9 mouse cellular contexts compared by ENCODE assay signal in the genomic region with DNA sequence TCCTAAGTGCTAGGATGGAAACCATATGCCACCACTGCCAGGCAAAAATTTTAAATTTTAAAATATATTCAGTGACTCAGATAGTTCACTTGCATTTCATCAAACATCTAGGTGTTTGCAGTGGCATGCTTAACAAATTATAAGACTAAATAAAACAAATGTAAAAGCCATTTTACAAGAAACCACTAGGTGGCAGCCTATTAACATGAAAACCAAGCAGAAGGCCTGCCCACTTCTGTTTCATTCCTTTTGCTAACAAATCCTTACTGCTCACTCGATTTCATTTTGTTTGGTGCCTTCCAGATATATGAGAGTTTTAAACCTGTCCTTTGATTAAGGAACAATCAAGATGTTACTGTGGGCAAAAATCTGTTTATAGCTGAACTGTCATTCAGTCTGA. TPM values are rescaled to one million over a fixed set of nuclear protein-coding genes. Genes with fewer than 3 reads are reported as not detected.
DNase-seq lines count a peak whose midpoint lies in the region; ATAC-seq and TF ChIP-seq lines count a peak whose summit lies in the region.
"Had no signal": no experiment of that assay in that cellular context is flagged by ENCODE, and none has a peak within 500 bp of the region (broad histone marks: within the 10 kb centered on the region; RNA-seq: fewer than 3 reads in every experiment).

No protein-coding gene starts in this region.

- no peaks in the 10 kb centered on the region for H3K9me3 ChIP-seq in kidney, postnatal 0 days (replicated peaks; ENCODE audit: low read length)
- H3K9me3 ChIP-seq in kidney, embryonic 15.5 days (replicated peaks) = no peaks in the 10 kb centered on the region

- 0% methylated on average over 1 of the region's 1 CpGs for WGBS in kidney, postnatal 0 days
- 5% methylated on average over 1 of the region's 1 CpGs for WGBS in kidney, embryonic 15.5 days

- no peaks in the 10 kb centered on the region for H3K36me3 ChIP-seq in kidney, postnatal 0 days (ENCODE audit: insufficient read depth, low read length)
- no peaks in the 10 kb centered on the region for H3K36me3 ChIP-seq in kidney, embryonic 15.5 days

- TF ChIP-seq CTCF in kidney, postnatal 0 days (IDR thresholded peaks at IDR 0.05; ENCODE audit: low read depth) = peak; percentile 86

- no peak overlapping the region for H3K4me2 ChIP-seq in kidney, postnatal 0 days (ENCODE audit: low read length)
- no peak overlapping the region for H3K4me2 ChIP-seq in kidney, embryonic 15.5 days

- ATAC-seq in kidney, postnatal 0 days (replicated peaks; ENCODE audit: low FRiP score, low read depth) = no peak
- peak; percentile 26 for ATAC-seq in CD4-positive, CD25-positive, alpha-beta regulatory T cell, adult 4 months
- no peak for ATAC-seq in erythroblast, adult 5-6 weeks (replicated peaks; ENCODE audit: low FRiP score, poor library complexity, severe bottlenecking)
- ATAC-seq in kidney, embryonic 15.5 days (replicated peaks; ENCODE audit: low FRiP score) = no peak

- H3K9ac ChIP-seq in kidney, postnatal 0 days (ENCODE audit: low read depth, low read length) = no peak overlapping the region
- H3K9ac ChIP-seq in kidney, embryonic 15.5 days = no peak overlapping the region

- H3K27ac ChIP-seq in kidney, postnatal 0 days = no peak overlapping the region
- H3K27ac ChIP-seq in kidney, embryonic 15.5 days = no peak overlapping the region

- H3K4me1 ChIP-seq in kidney, postnatal 0 days (replicated peaks; ENCODE audit: insufficient read depth, low read length) = peaks cover 6% of the 10 kb centered on the region
- peaks cover 5% of the 10 kb centered on the region for H3K4me1 ChIP-seq in kidney, embryonic 15.5 days

- peak; percentile 12 for DNase-seq in adrenal gland, postnatal 10 days
- DNase-seq in adrenal gland, postnatal 4 days (ENCODE audit: low spot score in 2 of 2) = no peak
- peak; percentile 92 for DNase-seq in kidney, postnatal 0 days (ENCODE audit: low spot score)
- DNase-seq in kidney, adult 18-20 months = no peak
- peak; percentile 55 for DNase-seq in embryo, embryonic 9.5 days (ENCODE audit: extremely low spot score)

- H3K4me3 ChIP-seq in kidney, postnatal 0 days (replicated peaks; ENCODE audit: low read depth, low read length) = no peak overlapping the region
- H3K4me3 ChIP-seq in kidney, embryonic 15.5 days (replicated peaks) = no peak overlapping the region

- H3K27me3 ChIP-seq in kidney, postnatal 0 days (ENCODE audit: insufficient read depth, low read length) = no peaks in the 10 kb centered on the region
- H3K27me3 ChIP-seq in kidney, embryonic 15.5 days = 0 out of 2 replicates have a peak, but pooled peaks cover 8% of the 10 kb centered on the region

RNA-seq across cellular contexts. Expression of a gene that starts 4.4 kb away (rescaled TPM):
- total RNA-seq in adrenal gland, postnatal 10 days (2021) = 10 to 100 TPM in 1 of 2 experiments, 1 to 10 TPM in 1; 8.0 to 11.9 TPM
- 10 to 100 TPM; 15.1 to 16.5 TPM for total RNA-seq in adrenal gland, postnatal 4 days (2021)
- 8.5 and 9.6 TPM in 2 replicates for polyA plus RNA-seq in kidney, postnatal 0 days (2015; fragmentation: Nextera tagmentation; extraction: Ambion mirVana)
- 10 to 100 TPM; 12.8 to 19.0 TPM for polyA plus RNA-seq in CD4-positive, CD25-positive, alpha-beta regulatory T cell, adult 4 months (2017; shearing (Covaris generic))
- 5.8 and 9.4 TPM in 2 replicates for total RNA-seq in erythroblast, adult 5-6 weeks (2015; ENCODE audit: low replicate concordance)
- 12.4 and 14.2 TPM in 2 replicates for total RNA-seq in erythroblast, adult 5-6 weeks (2017; ENCODE audit: low replicate concordance)
- polyA plus RNA-seq in kidney, embryonic 15.5 days (2015; fragmentation: Nextera tagmentation; extraction: Ambion mirVana) = 19.0 and 19.9 TPM in 2 replicates

RNA-seq across cellular contexts. Expression of a gene that starts 51.9 kb away (rescaled TPM):
- 1 to 10 TPM; 3.9 to 5.3 TPM for total RNA-seq in adrenal gland, postnatal 10 days (2021)
- total RNA-seq in adrenal gland, postnatal 4 days (2021) = 1 to 10 TPM; 5.7 to 6.3 TPM
- polyA plus RNA-seq in kidney, postnatal 0 days (2015; fragmentation: Nextera tagmentation; extraction: Ambion mirVana) = 4.9 and 5.5 TPM in 2 replicates
- 1 to 10 TPM in 1 of 2 experiments, under 1 TPM in 1; 0.91 to 2.2 TPM for polyA plus RNA-seq in CD4-positive, CD25-positive, alpha-beta regulatory T cell, adult 4 months (2017; shearing (Covaris generic))
- not detected in 2 replicates for total RNA-seq in erythroblast, adult 5-6 weeks (2015; ENCODE audit: low replicate concordance)
- total RNA-seq in erythroblast, adult 5-6 weeks (2017; ENCODE audit: low replicate concordance) = 3.2 and 3.9 TPM in 2 replicates
- polyA plus RNA-seq in kidney, embryonic 15.5 days (2015; fragmentation: Nextera tagmentation; extraction: Ambion mirVana) = 5.2 and 7.4 TPM in 2 replicates

RNA-seq across cellular contexts. Expression of a gene that starts 55.5 kb away (rescaled TPM):
- total RNA-seq in adrenal gland, postnatal 10 days (2021) = under 1 TPM; 0.12 to 0.27 TPM
- total RNA-seq in adrenal gland, postnatal 4 days (2021) = under 1 TPM; 0.08 to 0.25 TPM
- polyA plus RNA-seq in kidney, postnatal 0 days (2015; fragmentation: Nextera tagmentation; extraction: Ambion mirVana) = 0.19 TPM in 1 of 2 replicates, not detected in the other
- 10 to 100 TPM; 19.4 to 43.3 TPM for polyA plus RNA-seq in CD4-positive, CD25-positive, alpha-beta regulatory T cell, adult 4 months (2017; shearing (Covaris generic))
- total RNA-seq in erythroblast, adult 5-6 weeks (2015; ENCODE audit: low replicate concordance) = 0.19 and 0.42 TPM in 2 replicates
- 1.8 and 2.0 TPM in 2 replicates for total RNA-seq in erythroblast, adult 5-6 weeks (2017; ENCODE audit: low replicate concordance)
- polyA plus RNA-seq in kidney, embryonic 15.5 days (2015; fragmentation: Nextera tagmentation; extraction: Ambion mirVana) = 0.04 TPM in 1 of 2 replicates, not detected in the other
- polyA plus RNA-seq: testis, adult 2 months had no signal

Comparison
In these comparisons a context has a peak if more than half of its experiments do, and no peak if none do; other contexts are left out.
1. DNase-seq: peak in adrenal gland, postnatal 10 days (single experiment), kidney, postnatal 0 days (single experiment) and embryo, embryonic 9.5 days (single experiment); none in adrenal gland, postnatal 4 days (0 of 2) and kidney, adult 18-20 months (single experiment).